Mouse (Mus musculus): ENCODE measurements around the gene Ninj2. TPM values are rescaled to one million over a fixed set of nuclear protein-coding genes. Genes with fewer than 3 reads are reported as not detected.

Gene Ninj2
- not detected for polyA plus RNA-seq (2014; fragmentation: Illumina TruSeq; extraction: RNeasy Lipid Tissue Mini Kit (QIAGEN cat#74804); ENCODE audit: low read depth, low replicate concordance)

GRCm38 (mm10) chr6:120093100-120093499 is at the start of gene Ninj2:
Gene Ninj2 (plus strand): TSS chr6:120093350.

Other genes starting within 250 kb of the Ninj2 start
- 9.4 TPM for gene Erc1, start 245.2 kb upstream of the Ninj2 start, polyA plus RNA-seq (2014; fragmentation: Illumina TruSeq; extraction: RNeasy Lipid Tissue Mini Kit (QIAGEN cat#74804); ENCODE audit: low read depth, low replicate concordance)
- gene Rad52, start 190.7 kb upstream of the Ninj2 start, polyA plus RNA-seq (2014; fragmentation: Illumina TruSeq; extraction: RNeasy Lipid Tissue Mini Kit (QIAGEN cat#74804); ENCODE audit: low read depth, low replicate concordance), result 6.4 TPM
- gene Wnk1, start 54.7 kb upstream of the Ninj2 start, polyA plus RNA-seq (2014; fragmentation: Illumina TruSeq; extraction: RNeasy Lipid Tissue Mini Kit (QIAGEN cat#74804); ENCODE audit: low read depth, low replicate concordance), result 106 TPM
- gene D330020A13Rik, start 201.0 kb downstream of the Ninj2 start, polyA plus RNA-seq (2014; fragmentation: Illumina TruSeq; extraction: RNeasy Lipid Tissue Mini Kit (QIAGEN cat#74804); ENCODE audit: low read depth, low replicate concordance), result not detected
- 0.24 TPM for gene B4galnt3, start 201.2 kb downstream of the Ninj2 start, polyA plus RNA-seq (2014; fragmentation: Illumina TruSeq; extraction: RNeasy Lipid Tissue Mini Kit (QIAGEN cat#74804); ENCODE audit: low read depth, low replicate concordance)

Measured in liver, adult 10 weeks (tissue).